Mouse (Mus musculus) spleen, postnatal 10 days (tissue): ENCODE measurements at regions not wholly inside any gene's neighbourhood (a gene's known extent, or its start where the extent isn't known, plus 50 kb on each side); places are given as distances from the start of the nearest gene placed in this dataset.

Experiments used
- DNase-seq, 2 experiments: peaks; one replicate each; pipeline ENCODE4 v3.0.0; 2021 to 2022; ENCODE audit warnings: low spot score in 2 of 2

GRCm38 (mm10) chr6:123930951-123931350, 77.7 kb upstream of the Vmn2r25 start:
- DNase-seq = peak; percentile 16 to 64

- no peak for DNase-seq
These were observed 84.7 kb upstream of the Vmn2r25 start for GRCm38 (mm10) chr6:123937930-123938329.

DNA sequence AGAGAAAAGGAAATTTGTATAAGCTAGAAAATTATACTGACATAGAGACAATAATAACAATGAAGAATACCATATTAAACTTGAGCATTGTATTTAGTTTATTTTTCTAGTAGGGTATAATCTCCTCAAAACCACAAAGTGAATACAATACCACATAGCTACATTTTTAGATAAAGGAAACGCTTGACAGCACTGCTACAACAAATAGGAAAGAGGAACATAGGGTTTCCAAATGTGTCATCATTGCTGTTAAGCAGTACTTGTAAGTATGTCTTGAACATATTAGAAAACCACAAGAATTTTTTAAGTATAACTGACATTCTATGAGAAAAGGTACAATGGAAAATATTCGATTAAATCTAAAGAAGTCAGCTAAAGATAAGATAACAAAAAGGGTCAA, 63.0 kb upstream of the Vmn2r26 start:
- no peak for DNase-seq

DNA sequence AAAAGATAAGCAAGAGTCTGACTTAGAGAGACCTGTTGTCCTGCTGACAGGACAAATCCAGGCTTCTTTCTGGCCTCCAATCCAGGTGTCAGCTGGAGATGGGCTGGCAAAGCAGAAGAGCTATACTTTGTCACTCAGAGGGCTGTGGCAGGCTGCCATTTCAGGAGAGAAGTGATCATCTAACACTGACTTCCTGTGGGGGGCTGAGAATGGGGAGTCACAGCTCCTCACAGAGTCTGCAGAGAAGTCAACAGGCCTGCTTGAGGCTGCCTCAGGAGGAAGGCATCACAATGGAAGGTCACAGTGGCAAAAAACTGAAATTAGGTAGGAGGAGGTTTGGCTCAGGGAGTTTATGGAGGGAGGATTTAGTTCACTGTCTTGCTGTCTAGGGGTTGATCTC, 53.2 kb upstream of the Vmn2r26 start:
- peak in 1 of 2 experiments; percentile 27 for DNase-seq
